Mouse (Mus musculus) large intestine, adult 2 months (tissue): ENCODE data around the gene Macf1. TPM values are rescaled to one million over a fixed set of nuclear protein-coding genes. Genes with fewer than 3 reads are reported as not detected.
A peak's percentile ranks its signal among the peaks of the same experiment; 100 is the strongest.
"Not testable (repeated sequence)": the region's sequence is repeated elsewhere in the genome, so short reads cannot be mapped to it uniquely, and the experiment has no call there.

Source experiments
- DNase-seq: peaks from one replicate; pipeline ENCODE4 v3.0.0-alpha.2; 2012; ENCODE audit warnings: low read depth, low spot score
- WGBS: fragments of 180-500 bp; shearing (Covaris S2); methylation state at CpG from one replicate; pipeline ENCODE4 v1.1.7; 2018; 5-methylcytosine and 5-hydroxymethylcytosine counted together
- polyA plus RNA-seq: library from polyadenylated mRNA; depleted of rRNA; stranded (reverse); fragments of >200 nt; gene quantifications from 2 replicates; pipeline ENCODE4 v1.2.3, GENCODE M21; 2012

Gene Macf1
- polyA plus RNA-seq, 1 experiment: 23.4 TPM

DNA sequence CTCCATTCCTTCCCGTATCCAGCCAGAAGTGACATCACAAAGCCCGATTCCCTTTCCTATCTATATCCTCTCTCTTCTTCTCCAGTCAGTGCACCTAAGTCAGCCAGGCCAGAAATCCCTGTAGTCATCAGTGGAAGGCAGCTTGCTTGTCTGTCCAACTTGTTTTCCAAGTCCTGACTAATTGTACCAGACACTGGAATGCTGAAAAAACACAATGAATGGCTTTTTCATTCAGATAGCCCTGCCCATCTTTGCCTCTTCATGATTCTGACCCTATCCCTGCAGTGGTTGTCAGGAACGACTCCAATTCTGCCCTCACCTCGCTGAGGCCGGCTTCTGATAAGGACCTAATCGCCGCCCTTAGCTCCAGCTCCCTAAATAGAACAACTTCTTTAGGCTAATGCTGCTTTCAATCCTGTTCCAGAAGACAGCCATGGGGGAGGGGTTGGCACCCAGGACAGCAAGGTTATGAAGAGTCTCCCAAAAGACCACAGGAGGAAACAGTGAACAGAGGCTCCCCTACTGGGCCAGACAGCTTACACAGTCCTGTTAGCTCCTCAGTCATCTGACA, 118.8 kb downstream of the Macf1 start:
- no peak for DNase-seq
- WGBS: 52% methylated on average over 7 of the region's 7 CpGs

DNA sequence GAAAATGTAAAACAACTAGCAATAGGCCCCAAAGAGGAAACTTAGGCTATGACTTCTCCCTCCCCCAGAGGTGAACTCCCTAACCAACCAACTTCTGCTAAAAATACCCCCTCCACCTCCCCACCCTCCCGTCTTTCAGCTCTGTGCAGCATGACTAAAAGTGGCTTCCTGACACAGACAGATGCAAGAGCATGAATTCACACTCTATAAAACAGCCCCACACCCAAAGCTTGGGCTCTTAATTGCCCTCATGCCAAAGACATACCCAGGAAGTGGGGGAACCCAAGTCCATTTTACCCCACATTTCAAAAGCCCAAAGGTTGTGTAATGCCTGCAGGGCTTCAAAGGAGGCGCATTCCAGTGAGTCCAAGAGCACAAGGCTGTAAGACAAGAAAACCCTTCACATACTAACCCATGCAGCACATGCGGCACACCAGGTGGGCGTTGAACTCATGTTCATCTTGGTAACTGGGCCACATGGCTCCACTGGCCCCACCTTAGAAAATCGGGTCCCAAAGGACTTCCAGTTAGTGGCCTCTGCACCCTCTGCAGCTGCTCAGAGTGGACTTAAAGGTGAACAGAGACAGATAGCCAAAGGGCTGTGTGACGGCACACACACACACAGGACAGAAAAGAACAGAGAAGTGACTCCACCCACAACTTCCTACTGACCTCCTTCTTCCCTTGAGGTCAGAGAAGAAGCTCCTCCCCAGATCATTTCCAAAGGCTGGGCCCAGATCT, 119.9 kb downstream of the Macf1 start:
- DNase-seq: peak; percentile 25

DNA sequence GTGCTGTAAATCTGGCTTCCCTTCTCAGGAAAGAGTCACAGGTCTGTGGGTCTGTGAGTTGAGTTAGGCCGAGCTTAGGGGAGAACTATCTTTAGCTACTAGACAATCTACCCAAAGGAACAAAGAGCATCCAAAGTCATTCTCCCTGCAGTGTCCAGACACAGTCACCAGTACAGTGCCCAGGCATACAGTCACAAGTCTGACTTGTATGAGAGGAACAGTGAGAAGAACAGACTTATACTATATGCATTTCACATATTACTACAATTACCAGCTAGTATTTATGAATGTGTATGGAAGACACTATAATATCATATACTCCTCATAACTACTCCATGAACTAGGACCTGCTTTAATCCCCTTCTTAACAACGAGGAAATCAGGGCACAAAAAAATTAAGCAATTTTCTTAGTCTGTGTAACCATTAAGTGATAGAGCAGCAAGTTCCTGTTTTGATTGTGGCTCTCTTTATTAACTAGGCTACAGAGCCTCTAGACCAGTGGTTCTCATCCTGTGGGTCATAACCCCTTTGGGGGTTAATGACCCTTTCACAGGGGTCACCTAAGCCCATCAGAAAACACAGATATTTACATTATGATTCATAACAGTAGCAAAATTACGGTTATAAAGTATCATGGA, 121.9 kb downstream of the Macf1 start:
- DNase-seq: no peak
- WGBS: 61% methylated on average over 3 of the region's 3 CpGs

More for the DNA sequence above, 119.9 kb downstream of the Macf1 start:
- 41% methylated on average over 6 of the region's 6 CpGs for WGBS

DNA sequence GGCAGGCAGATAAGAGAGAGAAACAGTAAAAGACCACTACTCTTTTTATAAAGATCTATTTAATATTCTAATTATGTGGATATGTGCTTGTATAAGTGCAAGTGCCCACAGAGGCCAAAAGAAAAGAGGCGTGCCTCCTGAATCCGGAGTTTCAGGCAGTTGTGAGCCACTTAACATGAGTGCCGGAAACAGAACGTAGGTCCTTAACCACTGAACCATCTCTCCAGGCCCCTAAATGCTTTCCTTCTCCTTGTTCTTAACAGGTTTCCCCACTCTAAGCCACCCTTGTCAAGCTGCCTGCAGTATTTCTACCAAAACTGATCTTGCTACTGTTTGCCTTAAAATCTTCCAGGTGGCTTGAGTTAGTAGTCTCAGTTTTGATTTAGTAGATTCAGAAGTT, 123.3 kb downstream of the Macf1 start:
- 92% methylated on average over 4 of the region's 4 CpGs for WGBS
- DNase-seq: no peak

DNA sequence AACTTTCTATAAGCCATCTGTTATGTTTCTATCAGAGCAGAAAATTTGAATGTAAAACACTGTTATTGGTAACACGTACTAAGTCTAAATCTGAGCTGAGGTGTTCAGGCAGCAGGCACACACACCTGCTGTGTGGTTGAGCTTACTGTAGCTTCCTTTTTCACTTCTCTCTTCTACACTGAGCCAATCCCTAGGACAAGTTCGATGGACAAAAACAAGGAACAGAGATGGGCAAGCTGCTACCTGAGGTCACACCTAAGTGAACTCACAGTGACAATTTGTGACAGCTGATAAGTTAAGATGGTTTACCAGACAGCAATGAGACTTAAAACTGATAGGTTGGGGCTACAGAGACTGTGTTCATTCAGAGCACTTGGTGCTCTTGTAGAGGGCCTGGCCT, 125.7 kb downstream of the Macf1 start:
- 87% methylated on average over 2 of the region's 2 CpGs for WGBS
- no peak for DNase-seq

DNA sequence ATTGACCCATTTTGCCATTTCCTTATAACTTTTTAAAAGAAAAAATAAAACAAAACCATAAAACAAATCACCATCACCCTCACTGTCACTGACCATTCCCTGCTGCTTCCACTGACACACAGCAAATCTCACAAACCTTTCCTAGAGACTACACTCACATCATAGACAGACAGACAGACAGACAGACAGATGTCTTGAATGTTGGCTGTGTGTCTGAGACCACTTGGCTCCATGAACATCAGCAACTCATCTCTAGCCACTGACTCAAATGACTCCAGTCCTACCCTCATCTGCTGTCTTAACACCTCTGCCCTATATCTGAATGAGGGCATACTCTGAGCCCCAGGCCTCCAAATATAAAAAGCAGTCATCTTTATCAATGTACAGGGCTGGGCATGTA, 128.9 kb downstream of the Macf1 start:
- no peak for DNase-seq

DNA sequence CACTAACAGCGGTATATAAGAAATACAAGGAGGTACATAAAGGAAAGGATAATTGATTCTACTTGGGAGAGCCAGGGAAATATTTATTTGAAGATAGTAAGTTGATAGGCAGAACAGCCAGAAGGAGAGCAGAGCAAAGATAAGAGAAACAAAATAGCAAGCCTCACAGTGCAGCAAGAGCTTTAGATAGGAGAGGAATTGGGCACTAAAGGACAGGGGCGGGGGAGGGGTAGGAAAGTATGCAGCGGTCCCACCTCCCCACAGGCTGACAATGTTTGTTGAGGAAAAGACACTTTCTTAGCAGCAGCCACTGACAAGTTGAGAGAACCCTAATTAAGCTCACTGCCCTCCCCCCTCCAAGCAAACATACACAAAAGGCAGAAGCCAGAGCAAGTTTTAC, 131.5 kb downstream of the Macf1 start:
- WGBS: 77% methylated on average over 3 of the region's 3 CpGs
- no peak for DNase-seq

DNA sequence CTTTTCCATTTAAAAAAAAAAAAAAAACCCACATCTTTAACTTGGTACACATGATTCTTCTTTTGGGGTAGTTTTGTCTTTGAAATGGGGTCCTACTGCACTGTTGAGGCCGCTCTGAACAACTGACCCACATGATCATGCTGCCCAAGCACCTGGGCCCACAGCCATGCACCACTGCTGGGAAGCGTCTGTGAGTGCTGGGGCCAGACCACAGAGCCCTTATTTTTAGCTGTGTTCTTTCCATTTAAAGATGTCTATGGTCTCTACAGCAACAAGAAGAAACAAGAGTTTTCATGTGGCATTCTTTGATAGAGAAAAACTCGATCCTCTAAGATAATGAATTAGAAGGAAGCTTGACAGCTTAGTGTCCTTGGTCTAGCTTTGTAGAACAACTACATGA, 135.8 kb downstream of the Macf1 start:
- WGBS: 82% methylated on average over 3 of the region's 3 CpGs
- no peak for DNase-seq

DNA sequence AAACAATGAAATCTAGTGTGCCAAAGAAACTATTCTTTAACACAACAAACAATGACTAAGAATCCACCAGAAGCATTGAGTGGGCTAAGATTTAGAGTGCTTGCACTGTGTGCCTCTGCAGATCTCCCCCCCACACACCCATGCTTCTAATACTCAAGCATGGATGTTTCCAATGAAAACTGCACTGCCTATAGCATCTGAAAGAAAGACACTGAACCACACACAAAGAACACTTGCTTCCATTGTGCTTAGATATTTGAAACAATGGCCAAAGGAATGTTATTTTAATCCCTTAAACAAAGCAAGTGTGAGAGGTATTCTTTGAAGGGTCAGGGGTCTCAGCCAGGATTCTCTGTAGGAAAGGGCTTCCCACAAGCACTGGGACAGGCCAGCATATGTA, 140.5 kb downstream of the Macf1 start:
- DNase-seq: no peak

DNA sequence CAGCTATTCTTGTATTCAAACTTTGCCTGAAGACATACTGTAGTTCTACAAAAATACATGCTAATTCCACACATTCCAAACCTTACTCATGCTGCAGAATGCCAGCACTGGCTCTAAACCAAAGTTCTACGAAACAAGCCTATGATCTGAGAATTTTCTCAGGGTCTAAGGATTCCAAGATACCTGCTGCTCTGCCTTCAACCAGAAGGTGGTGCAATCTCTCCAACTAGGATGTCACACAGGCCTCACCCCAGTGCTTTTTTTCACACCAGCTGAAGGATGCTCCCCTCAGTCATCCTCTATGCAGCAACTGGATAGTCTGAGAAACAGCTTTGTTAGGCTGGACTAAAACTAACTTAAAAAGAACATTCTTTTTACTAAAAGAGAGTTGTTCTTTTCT, 148.9 kb downstream of the Macf1 start:
- no peak for DNase-seq
- 27% methylated on average over 1 of the region's 1 CpGs for WGBS

DNA sequence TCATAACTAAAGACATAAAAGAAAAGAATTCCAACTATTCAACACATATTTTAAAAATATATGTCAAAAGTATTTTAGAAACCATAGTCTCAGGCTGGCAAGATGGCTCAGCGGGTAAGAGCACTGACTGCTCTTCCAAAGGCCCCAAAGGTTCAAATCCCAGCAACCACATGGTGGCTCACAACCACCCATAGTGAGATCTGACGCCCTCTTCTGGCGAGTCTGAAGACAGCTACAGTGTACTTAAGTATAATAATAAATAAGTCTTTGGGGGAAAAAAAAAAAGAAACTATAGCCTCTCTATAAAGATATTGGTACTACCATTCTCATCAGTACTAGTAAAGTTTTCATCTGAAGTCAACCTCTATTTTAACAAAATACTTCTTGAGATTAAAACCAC, 152.2 kb downstream of the Macf1 start:
- no peak for DNase-seq

DNA sequence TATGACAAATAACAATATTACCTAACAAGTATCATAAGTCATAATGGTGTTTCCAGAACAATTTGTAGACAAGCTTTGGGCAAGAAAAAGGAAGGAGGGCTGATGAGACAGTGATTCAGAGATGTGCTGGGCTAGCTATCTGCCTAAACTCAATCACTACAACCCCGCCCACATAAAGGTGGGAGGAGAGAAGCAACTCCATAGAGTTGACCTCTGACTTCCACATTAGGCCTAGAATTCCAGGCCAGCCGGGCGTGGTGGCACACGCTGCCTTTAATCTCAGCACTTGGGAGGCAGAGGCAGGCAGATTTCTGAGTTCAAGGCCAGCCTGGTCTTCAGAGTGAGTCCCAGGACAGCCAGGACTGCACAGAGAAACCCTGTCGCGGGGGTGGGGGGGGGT, 153.2 kb downstream of the Macf1 start:
- WGBS: 88% methylated on average over 6 of the region's 6 CpGs
- no peak for DNase-seq

More for the DNA sequence above, 152.2 kb downstream of the Macf1 start:
- 47% methylated on average over 3 of the region's 3 CpGs for WGBS

DNA sequence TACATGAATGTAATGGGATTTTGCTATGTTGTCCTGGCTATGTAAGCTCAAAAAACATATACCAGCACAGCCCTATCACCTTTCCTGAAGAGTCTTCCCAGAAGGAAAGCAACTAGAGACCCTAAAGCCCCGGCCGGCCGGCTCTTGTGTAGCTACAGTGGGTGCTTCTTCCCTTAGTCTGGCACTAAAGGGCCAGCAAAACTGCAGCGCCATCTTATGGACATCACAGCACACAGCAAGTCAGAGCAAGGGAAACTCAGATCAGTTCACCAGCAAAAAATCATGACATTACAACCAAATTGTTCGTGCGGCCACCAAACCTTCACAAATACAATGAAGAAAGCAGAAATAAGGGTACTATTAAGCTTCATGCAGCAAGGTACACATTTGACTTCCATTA, 154.9 kb downstream of the Macf1 start:
- WGBS: 68% methylated on average over 6 of the region's 6 CpGs
- DNase-seq: no peak

DNA sequence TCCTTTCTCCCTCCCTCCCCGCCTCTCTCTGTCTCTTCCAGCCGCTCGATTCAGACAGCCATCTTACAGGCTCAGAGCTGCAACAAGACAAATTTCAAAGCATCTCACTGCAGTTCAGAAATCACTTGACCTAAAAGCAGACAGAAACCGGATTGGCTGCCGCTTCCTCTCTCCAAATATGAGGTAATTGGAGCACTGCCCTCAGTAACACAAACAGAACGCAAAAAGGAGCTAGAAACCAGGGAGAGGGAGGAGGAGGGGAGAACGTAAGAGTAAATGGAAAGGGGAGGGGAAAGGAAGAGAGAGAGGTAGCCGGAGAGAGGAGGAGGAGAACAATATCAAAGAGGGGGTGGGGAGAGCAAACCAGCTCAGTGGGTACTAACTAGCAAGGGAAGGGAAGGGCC, 156.6 kb downstream of the Macf1 start:
- no peak for DNase-seq
- WGBS: 42% methylated on average over 8 of the region's 8 CpGs

DNA sequence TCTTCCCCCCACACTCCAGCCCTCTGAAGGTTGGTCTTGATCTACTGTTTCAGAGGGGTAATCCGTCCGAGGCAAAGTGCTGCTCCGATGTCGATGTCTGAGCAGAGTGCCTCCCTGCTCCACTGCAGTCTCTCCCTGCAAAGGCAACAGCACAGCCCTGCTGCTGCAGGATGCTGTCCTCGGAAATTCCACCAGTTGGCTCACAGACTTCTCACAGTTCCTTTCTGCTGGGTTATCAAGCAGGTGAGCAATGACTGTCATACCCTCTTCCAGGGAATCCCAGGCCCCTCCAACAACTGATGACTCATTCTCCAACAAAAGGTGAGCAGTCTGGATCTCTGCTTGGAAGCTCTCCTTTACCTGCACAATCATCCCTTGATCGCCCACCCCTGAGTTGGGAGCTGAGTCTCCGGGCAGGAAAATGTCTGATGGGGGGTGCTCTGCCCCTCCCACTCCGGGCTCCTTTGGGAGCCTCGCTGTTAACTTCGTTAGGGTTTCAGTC, 157.3 kb downstream of the Macf1 start:
- WGBS: 56% methylated on average over 10 of the region's 10 CpGs
- DNase-seq: no peak

DNA sequence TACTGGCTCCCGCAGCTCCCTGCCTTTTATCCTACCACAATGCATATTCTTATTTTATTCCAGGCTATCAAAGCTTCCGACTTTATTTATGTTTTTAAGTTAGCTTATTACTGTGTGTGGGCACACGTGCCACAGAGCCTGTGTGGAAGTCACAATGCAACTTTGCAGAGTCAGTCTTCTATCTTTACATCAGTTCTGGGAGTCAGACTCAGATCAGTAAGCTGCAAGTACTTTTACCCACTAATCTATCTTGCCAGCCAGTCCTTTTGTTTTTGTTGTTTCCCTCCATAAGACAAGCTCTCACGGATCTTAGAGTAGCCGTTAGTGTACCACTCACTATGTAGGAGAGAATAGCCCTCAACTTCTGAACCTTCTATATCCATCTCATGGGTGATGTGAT, 159.4 kb downstream of the Macf1 start:
- 87% methylated on average over 5 of the region's 5 CpGs for WGBS
- DNase-seq: no peak

DNA sequence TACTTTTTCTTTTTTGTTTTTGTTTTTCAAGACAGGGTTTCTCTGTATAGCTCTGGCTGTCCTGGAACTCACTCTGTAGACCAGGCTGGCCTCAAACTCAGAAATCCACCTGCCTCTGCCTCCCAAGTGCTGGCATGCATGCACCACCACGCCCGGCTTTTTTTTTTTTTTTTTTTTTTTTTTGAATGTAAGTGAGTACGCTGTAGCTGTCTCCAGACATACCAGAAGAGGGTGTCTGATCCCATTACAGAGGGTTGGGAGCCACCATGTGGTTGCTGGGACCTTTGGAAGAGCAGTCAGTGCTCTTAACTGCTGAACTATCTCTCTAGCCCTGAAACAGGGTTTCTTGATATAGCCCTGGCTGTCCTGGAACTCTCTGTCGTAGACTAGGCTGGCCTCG, 164.0 kb downstream of the Macf1 start:
- not testable (repeated sequence) for DNase-seq
- 94% methylated on average over 5 of the region's 5 CpGs for WGBS

DNA sequence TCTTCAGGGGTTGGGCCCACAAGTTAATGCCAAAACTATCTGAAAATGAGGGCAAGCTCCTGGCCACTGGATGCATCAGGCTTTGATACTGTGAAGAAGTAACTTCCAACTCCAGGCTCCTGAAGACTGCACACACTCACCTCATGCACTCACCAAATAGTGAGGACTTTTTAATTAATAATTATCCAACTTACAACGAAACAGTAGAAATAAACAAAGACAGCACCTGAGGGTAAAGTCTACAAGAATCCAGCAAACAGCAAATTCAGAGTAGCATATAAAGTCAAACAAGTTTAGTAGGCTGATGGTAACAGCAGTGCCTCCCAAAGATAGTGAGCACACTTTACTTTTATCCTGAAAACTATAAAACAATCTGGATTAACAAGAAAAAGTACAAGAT, 168.5 kb downstream of the Macf1 start:
- 18% methylated on average over 1 of the region's 1 CpGs for WGBS
- no peak for DNase-seq

DNA sequence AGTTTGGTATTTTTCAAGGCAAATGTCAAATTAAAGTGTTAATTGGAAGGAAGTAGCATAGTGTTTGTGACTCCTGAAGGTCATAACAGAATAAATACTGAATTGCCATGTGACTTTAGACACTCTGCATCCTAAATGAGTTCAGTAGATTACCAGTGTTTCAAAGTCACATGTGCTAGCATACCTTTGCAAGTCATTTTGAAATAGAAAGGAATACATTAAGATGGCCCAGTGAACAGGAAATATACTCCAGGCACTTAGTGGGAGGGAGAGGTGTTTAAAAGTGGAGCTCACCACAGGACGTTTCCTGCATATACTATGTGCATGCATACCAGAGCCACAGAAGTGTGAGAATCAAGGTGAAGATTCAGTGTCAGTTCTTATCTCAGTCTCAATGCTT, 174.0 kb downstream of the Macf1 start:
- DNase-seq: no peak
- WGBS: 55% methylated on average over 1 of the region's 1 CpGs

DNA sequence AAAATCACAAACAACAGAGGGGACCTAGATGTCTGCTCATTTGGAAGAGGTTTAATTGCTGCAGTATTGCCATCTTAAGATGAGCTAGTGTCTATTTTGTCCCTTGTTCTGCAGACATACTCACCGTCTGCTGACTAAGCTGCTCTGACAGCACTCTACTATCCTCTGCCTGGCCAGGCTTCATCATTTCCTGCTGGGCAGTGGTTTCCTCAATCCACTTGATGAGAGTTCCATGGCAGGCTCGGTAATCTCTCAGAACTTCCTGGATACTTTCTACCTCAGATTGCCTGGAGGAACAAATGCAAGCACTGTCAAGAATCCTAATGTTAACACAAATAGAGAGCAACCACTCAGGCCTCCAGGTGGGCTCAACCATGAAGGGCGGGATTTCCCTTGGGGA, 195.1 kb downstream of the Macf1 start:
- WGBS: 69% methylated on average over 3 of the region's 3 CpGs
- no peak for DNase-seq

DNA sequence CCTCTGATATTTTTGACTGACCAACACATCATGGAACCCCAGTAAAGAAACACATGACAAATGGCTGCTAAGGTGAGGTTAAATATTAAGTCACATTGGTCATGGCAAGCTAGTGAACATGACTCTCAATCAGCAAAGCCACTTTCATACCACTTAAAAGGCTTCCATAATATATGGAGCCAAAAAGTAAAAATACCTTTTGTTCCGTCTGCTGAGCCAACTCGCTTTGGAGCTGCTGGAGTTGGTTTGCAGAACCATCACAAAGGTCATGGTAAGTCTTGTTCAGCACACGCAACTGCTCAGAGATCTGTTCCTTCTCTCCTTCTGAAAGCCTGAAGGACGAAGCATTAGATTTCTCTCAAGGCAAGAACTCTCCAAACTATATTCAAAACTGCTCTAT, 204.2 kb downstream of the Macf1 start:
- WGBS: 90% methylated on average over 4 of the region's 4 CpGs
- DNase-seq: no peak
